Mouse (Mus musculus): ENCODE results near the gene Slc22a23.
"Not testable (repeated sequence)": the region's sequence is repeated elsewhere in the genome, so short reads cannot be mapped to it uniquely, and the experiment has no call there.

The Slc22a23 gene

GRCm38 (mm10) chr13:34345128-34346085, at the start of gene Slc22a23:
Gene Slc22a23, minus strand, starts transcription at chr13:34345182.
- DNase-seq (ENCODE audit: extremely low read depth, low read depth) = no peak

- DNase-seq (ENCODE audit: extremely low read depth, low read depth) = not testable (repeated sequence)
These were observed 49.3 kb upstream of the Slc22a23 start for GRCm38 (mm10) chr13:34394305-34394704.

- DNase-seq (ENCODE audit: extremely low read depth, low read depth) = no peak
These were observed 47.4 kb upstream of the Slc22a23 start for GRCm38 (mm10) chr13:34392376-34392775.

- no peak for DNase-seq (ENCODE audit: extremely low read depth, low read depth)
These were observed 43.2 kb upstream of the Slc22a23 start for GRCm38 (mm10) chr13:34388219-34388618.

- DNase-seq (ENCODE audit: extremely low read depth, low read depth) = no peak
These were observed 38.4 kb upstream of the Slc22a23 start for GRCm38 (mm10) chr13:34383416-34383815.

- no peak for DNase-seq (ENCODE audit: extremely low read depth, low read depth)
These were observed 33.9 kb upstream of the Slc22a23 start for GRCm38 (mm10) chr13:34378926-34379325.

GRCm38 (mm10) chr13:34375145-34375544, 30.2 kb upstream of the Slc22a23 start:
- DNase-seq (ENCODE audit: extremely low read depth, low read depth) = no peak

- DNase-seq (ENCODE audit: extremely low read depth, low read depth) = no peak
These were observed 28.0 kb upstream of the Slc22a23 start for GRCm38 (mm10) chr13:34372870-34373478.

GRCm38 (mm10) chr13:34371951-34372869, 27.2 kb upstream of the Slc22a23 start:
- DNase-seq (ENCODE audit: extremely low read depth, low read depth) = no peak

- DNase-seq (ENCODE audit: extremely low read depth, low read depth) = no peak
These were observed 25.4 kb upstream of the Slc22a23 start for GRCm38 (mm10) chr13:34370281-34370825.

GRCm38 (mm10) chr13:34365226-34365625, 20.2 kb upstream of the Slc22a23 start:
- no peak for DNase-seq (ENCODE audit: extremely low read depth, low read depth)

- DNase-seq (ENCODE audit: extremely low read depth, low read depth) = no peak
These were observed 10.7 kb upstream of the Slc22a23 start for GRCm38 (mm10) chr13:34355656-34356055.

- DNase-seq (ENCODE audit: extremely low read depth, low read depth) = peak; percentile 45
These were observed 10.0 kb upstream of the Slc22a23 start for GRCm38 (mm10) chr13:34354830-34355624.

- no peak for DNase-seq (ENCODE audit: extremely low read depth, low read depth)
These were observed 8.3 kb upstream of the Slc22a23 start for GRCm38 (mm10) chr13:34353241-34353640.

- DNase-seq (ENCODE audit: extremely low read depth, low read depth) = no peak
These were observed 6.5 kb upstream of the Slc22a23 start for GRCm38 (mm10) chr13:34351437-34351836.

GRCm38 (mm10) chr13:34347960-34348889, 3.2 kb upstream of the Slc22a23 start:
- DNase-seq (ENCODE audit: extremely low read depth, low read depth) = peak; percentile 67

- DNase-seq (ENCODE audit: extremely low read depth, low read depth) = peak; percentile 69
These were observed 1.8 kb upstream of the Slc22a23 start for GRCm38 (mm10) chr13:34346748-34347147.

GRCm38 (mm10) chr13:34346238-34346637, 1.3 kb upstream of the Slc22a23 start:
- no peak for DNase-seq (ENCODE audit: extremely low read depth, low read depth)

All from MEL-GATA-1-ER (cell line).